Mouse (Mus musculus): Measurements from ENCODE around the gene Chchd3.

The Chchd3 gene

DNA sequence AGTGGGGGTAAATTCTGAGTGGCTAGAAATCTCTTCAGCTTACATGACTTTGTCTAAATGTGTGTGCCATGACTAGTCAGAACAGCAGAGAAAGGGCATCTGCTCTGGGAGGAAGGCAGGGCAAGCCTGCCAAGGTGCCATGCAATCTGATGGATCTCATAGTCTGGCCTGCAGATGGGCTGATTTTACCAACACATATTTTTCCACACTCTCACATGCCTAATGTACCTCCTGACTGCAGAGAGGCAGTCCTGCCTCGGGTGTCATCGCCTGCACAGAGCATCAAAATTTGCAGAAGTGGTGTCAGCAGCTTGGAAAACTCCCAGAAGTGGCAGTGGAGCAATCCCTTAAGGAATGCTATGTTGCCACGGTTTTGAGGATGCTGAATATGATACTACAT is 55.5 kb downstream of the Chchd3 start:
- no peak for DNase-seq (ENCODE audit: low spot score in 2 of 2)

DNA sequence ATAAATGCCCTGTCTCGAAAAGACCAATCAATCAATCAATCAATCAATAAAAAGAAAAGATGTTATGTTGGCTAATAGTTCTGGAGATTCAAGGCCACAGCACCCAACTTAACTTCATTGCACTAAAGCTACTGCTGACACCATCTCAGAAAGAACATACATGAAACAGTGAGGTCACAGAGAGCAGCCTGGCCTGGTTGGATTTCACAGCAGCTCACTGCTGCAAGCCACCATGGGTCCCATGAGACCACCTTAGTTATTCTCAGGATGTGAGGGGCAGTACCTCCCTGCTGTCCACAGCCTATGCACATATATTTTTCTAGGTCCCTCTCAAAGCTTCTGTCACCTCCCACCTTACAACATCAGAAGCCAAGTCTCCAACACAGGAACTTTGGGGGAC is 57.1 kb downstream of the Chchd3 start:
- DNase-seq (ENCODE audit: low spot score in 2 of 2) = no peak

DNA sequence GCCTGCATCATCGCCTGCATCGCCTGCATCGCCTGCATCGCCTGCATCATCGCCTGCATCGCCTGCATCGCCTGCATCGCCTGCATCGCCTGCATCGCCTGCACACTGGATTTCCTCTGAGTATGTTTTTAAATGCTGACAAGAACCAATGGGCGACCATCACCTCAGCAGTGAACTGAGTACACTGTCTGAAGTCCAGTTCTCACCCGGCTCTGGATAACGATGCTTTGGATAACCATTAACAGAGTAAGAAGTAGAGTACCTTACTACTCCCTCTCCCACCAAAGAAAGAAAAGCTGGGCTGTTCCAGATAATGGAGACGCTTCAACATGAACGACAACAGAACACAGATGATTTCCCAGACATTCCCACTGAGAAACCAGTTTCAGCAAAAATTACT is 58.8 kb downstream of the Chchd3 start:
- no peak for DNase-seq (ENCODE audit: low spot score in 2 of 2)

DNA sequence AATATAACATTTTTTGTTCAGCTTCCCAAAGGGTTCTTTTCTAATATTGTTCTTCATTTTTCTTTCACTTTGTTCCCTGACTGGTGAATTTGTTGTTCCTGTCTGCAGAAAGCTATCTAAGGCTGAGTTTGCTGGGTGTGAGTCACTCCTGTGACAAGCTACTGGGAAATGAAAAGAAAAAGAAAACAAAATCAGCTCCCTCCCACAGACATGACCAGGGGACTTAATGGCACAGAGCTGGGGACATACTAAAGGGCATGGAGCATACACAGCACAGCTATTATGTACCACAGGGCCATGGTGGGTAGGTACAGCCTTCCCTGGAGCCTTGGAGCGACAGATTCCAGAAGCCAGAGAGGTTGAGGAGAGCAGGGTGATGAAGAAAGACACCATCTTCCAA is 63.5 kb downstream of the Chchd3 start:
- DNase-seq (ENCODE audit: low spot score in 2 of 2) = no peak

DNA sequence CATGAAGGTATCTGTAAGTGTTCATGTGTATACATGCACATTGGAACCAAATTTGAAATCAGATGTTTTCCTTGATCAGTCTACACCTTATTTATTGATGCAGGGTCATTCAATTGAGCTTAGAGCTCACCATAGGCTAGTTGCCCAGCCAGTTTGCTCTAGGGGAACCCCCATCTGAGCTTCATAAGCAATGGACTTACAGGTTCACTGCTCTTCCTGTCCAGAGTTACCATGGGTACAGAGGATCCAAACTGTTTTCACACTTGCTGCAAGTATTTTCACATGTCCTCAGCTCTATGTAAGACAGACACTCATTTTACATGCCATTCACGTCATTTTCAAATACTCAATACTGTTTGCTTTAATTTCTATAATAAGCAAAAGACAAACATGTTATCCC is 66.2 kb downstream of the Chchd3 start:
- no peak for DNase-seq (ENCODE audit: low spot score in 2 of 2)

DNA sequence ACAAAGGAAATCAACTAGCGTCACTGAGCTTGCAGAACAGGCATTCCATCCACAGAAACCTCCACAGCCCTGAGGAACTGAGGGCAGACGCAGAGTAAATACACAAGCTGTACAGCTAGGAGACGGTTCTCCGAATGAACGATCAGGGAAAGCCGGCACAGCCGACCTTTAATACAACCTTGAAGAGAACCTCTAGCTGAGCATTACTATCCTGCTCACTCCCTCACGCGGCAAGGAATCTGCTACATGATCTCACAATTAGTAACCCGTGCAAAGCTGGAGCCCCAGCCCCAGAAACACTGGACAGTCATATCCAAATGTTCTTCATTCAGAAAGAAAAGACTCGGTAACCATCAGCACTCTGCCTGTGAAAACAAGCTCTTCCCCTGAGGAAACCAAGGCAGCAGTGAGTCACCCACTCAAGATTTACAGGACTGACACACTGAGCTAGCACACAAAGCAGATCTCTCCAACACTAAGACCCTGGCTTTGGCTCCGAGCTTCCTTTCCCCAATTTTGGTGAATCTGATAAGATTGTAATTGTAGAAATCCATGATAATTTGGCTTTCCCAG is 69.9 kb downstream of the Chchd3 start:
- DNase-seq (ENCODE audit: low spot score in 2 of 2) = no peak

DNA sequence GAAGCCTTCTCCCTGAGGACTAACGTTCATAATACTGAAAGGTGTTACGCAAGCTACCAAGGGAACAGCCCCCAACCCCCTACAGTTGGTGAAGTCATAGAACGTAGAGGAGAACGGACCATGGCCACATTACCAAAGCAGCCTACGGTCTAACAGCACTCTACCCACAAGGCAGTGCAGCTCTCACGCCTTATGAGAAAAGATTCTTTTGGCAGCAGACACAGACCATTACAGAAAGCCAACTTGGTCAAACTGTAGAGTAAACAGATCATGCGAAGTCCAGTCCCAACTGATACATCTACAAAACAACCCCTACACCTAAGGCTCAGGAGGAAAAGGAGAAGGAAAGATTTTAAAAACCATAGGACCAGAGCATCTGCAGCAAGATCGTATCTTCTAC is 71.5 kb downstream of the Chchd3 start:
- DNase-seq (ENCODE audit: low spot score in 2 of 2) = no peak

DNA sequence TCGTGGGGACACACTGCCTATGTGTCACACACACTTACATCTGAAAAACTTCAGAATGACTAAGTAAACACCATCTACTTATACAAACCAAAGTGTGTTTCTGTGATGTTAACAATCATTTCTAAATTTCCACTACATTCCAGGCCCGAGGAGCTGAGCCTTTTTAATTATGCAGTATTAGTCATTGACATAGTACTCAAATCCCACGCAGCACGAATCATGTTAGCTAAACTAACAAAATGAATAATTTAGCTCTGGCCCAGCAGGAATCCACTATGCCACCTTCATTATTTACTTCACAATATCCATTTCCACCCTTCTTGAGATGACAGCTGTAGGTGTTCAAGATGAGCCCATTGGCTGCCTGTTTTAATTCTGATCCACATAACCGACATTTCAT is 76.2 kb downstream of the Chchd3 start:
- no peak for DNase-seq (ENCODE audit: low spot score in 2 of 2)

DNA sequence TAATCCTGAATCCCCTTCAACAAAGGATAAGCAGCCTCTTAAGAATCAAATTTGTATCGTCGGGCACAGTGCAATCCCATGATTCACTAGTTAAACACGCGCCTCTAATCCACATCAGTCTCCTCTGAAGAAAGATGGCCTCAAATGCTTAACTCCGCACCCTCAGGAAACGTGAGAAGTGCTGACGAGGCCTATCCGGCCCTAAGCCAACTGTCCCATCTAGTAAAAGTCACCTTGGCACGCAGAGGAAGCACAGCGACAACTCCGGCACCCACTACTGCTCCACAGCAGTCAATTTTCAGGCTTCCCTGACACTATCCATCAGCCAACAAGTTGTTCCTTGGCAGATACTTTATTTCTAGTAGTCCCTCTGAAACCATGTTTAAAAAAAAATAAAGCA is 78.8 kb downstream of the Chchd3 start:
- DNase-seq (ENCODE audit: low spot score in 2 of 2) = no peak

DNA sequence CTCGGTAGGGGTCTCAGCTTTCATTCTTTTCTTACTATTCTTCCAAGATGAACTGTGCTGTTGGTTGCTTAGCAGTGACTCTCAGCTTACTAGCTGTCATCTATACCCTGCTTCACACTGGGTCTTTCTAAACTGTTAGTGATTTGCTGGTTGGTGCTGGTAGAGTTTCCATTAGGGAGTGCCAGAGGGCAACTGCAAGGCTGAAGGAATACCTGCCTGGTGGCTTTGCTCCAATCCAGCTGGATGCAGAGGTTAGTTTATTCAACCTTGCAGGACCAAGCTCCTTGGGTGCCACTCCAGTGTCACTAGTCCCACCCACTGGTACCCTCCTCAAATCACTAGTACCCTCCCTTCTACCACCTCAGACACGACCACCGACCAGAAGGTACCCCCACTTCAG is 81.2 kb downstream of the Chchd3 start:
- DNase-seq (ENCODE audit: low spot score in 2 of 2) = no peak

DNA sequence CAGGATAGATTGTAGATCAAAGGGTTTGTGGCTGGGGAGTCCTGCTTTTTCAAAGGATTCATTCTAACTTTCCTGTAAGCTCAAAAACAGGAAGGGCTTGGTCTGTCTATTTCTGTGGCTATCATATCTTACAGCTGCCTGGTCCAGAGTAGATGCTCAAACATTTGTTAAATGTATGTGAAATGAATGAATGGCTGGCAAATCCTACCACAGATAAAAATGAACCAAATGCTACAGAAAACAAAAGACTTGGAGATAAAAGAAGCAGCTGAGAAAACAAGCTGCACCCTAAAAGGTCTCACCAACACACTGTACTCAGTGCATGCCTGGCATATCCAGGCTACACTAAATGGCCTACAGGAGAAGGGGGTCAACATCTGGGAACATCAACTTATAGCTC is 88.1 kb downstream of the Chchd3 start:
- DNase-seq (ENCODE audit: low spot score in 2 of 2) = no peak

DNA sequence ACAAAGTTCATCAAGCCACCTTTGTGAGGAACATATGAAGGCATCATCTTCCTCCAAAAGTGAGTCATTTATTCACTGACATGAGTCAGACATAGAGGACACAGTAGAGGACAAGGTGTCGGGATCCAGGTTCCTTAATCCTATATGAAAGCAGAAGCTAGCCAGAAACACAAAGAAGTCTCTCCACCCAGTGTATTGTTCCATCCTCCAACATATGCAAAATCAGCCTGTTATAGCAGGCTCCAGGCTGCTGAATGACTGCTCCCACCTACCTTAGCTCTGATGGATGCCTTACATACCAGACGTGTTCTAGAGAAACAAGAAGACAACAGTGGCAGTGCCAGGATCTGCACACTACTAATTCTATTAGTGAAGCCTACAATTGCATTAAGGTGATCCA is 91.1 kb downstream of the Chchd3 start:
- no peak for DNase-seq (ENCODE audit: low spot score in 2 of 2)

DNA sequence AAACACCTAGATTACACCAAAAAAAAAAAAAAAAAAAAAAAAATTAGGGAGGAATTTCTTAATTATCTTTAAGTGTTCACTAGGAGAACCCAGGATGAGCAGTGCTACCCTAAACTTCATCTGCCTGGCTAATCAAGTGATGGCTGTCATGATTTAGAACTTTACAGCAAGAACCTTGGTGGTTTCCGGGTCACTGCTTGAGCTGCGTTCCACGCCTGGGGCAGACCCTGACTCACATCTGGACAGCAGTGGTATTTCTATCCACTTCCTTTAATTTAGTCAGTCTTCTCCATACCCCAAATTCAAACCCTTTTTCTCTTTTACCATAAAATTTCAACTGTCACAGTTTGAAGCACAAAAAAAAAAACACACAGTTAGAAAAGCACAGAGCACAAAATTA is 98.0 kb downstream of the Chchd3 start:
- DNase-seq (ENCODE audit: low spot score in 2 of 2) = no peak

DNA sequence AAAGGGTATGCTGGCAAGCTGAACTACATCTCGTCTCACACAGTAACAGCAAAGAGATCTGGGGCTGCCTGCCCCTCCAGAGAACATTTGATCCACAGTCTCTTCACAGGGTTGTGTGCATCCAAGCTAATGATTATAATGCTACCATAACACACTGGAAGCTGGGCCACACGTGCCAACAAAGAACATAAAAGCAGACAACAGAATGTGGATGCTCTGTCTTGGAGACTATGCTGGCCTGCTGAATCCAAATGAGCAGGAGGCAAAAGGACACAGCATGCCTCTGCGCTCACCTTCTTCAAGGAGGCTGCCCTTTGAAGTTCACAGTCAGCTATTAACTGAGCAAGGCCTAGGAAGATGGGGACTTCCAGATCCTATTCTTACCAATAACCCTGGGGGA is 98.6 kb downstream of the Chchd3 start:
- no peak for DNase-seq (ENCODE audit: low spot score in 2 of 2)

DNA sequence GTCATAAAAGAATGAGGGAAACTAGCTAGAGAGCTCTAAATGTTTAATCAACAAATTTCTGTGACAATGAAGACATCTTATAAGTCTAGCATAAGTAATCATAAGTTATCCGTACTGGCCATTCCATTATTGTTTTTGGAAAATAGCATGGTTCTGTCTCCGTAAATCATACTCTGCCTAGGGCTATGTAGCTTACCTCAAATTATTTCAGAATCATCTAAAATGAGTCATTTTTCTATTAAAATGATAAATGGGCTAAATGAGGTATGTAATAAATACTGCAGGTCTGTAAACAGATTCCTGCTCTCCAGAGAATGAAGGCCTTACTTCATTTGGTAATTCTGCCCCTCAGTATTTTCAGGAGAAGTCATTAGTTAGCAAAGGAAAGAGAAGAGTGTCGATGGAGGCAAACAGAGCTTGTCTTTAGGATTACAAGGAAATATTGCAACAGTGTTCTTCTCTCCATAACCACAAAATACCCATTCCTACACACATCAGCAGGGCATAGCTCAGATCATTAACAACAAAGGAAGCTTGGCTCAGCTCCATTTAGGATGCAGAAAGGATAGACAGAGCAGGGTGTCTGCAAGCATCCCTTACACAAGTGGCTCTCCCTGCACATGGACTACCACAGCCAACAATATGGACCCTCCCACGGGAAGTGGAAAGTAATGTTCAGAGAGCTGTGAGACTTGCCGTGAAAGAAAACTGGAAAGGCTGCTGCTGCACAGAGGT is 100.1 kb downstream of the Chchd3 start:
- no peak for DNase-seq (ENCODE audit: low spot score in 2 of 2)

DNA sequence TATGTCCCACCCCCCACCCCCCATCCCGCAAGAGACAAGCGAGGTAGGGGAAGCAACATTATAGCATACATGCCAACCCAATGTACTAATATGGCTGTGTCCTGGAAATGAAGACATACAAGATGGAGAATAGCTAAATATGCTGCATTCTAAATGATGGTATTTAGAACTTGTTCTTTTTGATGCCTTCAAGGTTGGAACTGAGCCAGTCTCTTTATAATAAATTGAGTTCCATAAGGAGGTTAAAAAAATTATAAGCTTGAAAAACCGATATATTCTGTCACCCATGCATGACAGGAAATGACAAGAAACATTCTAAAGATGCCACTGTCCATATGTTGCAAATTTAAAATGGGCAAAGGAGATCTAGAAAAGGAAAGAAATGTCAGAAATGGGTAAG is 104.6 kb downstream of the Chchd3 start:
- DNase-seq (ENCODE audit: low spot score in 2 of 2) = no peak

DNA sequence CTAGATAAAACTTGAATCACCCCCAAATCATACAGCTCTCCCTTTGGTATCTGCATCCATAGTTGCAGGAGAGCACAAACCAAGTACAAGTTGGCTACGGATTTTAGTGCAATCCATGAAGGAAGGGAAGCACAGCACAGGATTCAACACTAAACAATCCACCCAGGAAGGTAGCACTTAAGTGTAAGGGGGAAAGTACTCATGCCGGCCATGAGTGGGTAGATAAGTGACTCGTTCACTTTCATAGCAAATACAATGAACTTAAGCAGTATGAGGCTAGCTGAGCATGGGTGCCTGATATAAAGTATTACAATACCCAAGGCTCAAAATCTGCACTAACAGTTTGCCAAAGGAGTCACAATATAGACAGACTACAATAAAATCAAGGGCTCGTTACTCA is 109.1 kb downstream of the Chchd3 start:
- DNase-seq (ENCODE audit: low spot score in 2 of 2) = no peak

DNA sequence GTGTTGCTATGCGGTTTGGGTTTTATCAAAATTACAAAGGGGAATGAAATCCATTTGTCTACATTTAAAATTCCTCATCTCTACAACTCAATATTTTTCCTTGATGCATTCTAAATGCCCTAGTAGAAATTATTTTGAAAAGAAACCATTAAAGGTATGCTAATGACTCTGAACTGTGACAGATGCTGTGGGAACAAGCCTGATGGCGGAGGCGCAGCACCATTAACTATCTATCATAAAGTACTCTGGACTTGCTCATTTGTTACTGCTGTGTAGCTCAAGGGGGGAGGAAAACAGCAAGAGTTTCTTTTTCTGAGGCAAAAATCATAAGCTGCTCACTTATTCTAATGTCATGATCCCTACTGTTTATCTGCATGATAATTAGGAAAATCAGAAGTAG is 110.4 kb downstream of the Chchd3 start:
- no peak for DNase-seq (ENCODE audit: low spot score in 2 of 2)

DNA sequence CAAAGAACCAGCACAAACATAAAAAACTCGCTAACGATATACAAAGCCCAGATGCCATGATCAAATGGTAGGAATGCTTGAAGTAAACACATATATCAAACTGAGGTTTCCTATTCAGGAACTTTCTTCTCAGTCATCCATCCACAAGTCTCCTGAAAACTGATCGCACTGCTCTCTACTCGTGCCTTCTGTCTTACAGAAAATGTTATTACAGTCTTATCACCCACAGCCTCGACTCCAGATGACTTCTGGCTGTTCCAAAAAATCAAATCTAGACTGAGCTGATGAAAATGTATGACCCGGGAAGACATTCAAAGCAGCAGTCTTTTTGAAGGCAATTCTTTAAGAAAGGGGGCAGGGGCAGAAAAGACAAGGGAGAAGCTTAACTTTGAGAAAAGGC is 112.8 kb downstream of the Chchd3 start:
- no peak for DNase-seq (ENCODE audit: low spot score in 2 of 2)

DNA sequence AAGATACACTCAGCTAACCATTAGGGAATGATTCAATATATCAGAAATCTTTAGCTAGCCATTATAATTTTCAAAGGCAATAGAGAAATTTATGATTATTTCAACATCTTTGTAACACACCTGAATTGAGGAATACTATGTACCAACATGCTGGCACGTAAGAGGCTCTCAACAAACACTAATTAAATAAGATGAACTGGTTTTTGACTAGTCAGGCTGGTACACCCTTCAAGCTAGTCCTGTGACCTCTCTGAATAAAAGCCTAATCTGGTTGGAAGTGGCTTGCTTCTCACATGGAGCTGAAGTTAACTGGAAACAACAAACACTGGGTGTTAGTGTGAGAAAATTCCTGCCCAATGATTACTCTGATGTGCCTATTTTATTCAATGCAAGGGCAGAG is 115.1 kb downstream of the Chchd3 start:
- DNase-seq (ENCODE audit: low spot score in 2 of 2) = no peak

DNA sequence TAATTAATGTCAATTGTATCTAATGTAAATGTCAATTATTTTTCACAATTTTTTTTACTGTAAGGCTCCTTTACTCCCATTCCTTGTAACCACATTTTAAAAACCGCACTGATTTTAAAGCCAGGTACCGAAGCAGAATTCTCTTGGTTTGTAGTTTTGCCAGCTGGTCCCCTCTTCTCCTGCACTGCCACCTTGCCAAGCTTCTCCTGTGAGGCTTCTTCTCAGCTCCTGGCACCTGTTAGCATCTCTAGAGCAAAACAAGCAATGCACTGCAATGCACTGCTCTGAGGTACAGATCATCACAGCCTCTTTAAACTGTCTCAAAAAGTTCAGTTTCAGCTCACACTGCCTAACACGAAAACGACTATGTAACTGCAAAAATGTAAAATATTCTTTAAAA is 116.4 kb downstream of the Chchd3 start:
- DNase-seq (ENCODE audit: low spot score in 2 of 2) = no peak

DNA sequence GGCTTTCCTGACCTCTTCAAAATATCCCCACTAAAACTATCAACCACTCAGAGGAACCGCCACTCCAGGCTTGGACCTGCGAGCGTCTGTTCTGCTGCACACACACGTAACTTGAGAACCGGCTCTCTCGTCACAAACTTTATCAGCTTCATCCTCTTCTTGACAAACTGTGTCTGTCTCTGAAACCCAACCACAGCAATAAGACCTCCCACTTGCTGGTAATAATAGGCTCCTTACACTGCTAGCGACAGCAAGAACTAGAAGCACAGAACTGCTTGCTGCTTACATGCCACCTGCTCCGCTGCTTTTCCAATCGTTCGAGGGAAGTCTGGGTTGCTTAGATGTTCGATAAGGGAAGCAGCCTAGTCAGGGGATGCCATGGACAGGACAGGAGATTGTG is 119.8 kb downstream of the Chchd3 start:
- DNase-seq (ENCODE audit: low spot score in 2 of 2) = no peak

DNA sequence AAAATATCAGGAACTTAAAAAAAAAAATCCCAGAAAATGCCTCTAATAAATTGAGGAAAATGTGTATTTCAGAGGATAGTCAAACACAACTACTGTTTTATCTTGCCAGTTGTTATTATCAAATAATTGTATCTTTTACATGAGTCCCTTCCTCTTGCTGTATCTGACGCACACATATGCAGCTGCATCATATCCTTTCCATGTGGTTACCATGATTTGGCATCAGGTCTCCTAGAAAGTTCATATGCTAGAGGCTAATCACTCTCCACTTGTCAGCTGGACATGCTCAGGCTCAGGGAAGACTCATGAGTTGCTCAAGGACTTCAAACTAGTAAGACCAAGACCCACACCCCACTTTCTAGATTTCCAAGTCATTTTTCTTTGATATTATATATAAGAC is 122.4 kb downstream of the Chchd3 start:
- no peak for DNase-seq (ENCODE audit: low spot score in 2 of 2)

DNA sequence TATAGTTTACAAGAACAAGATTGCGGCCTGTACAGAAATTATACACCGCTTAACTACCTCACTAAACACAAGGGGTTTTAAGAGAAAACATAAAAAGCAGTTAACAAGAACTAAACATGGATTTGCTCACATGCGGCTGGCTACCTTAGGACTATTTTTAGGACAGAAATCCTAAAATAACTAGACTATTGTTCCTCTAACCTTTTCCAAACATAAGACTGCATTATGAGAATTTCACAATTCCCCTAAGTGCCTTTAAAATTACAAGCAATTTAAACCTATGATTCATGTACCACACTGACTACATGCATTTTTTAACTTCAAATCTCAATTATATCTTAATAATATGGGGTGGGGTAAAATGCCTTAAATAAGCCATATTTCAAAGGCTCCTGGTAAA is 123.3 kb downstream of the Chchd3 start:
- DNase-seq (ENCODE audit: low spot score in 2 of 2) = no peak

Data from urinary bladder, postnatal 36 days (tissue).